Mouse (Mus musculus) gonadal fat pad, adult 2 months (tissue): ENCODE data around the gene Nt5e. TPM values are rescaled to one million over a fixed set of nuclear protein-coding genes. Genes with fewer than 3 reads are reported as not detected.

Experiments used
- DNase-seq: peaks from one replicate; pipeline ENCODE4 v3.0.0-alpha.2; 2012; ENCODE audit warnings: low read depth
- polyA plus RNA-seq: library from polyadenylated mRNA; depleted of rRNA; stranded (reverse); fragments of >200 nt; gene quantifications from 2 replicates; pipeline ENCODE4 v1.2.3, GENCODE M21; 2012; rRNA removed

Nt5e gene
- polyA plus RNA-seq, 1 experiment, result 20.5 TPM

GRCm38 (mm10) chr9:88380542-88380941 lies 53.5 kb downstream of the Nt5e start:
- DNase-seq, result no peak

- no peak for DNase-seq
Measured at GRCm38 (mm10) chr9:88388826-88389225, 61.8 kb downstream of the Nt5e start.

GRCm38 (mm10) chr9:88394852-88395251 lies 67.9 kb downstream of the Nt5e start:
- no peak for DNase-seq

- no peak for DNase-seq
Measured at GRCm38 (mm10) chr9:88398461-88398860, 71.5 kb downstream of the Nt5e start.

GRCm38 (mm10) chr9:88404088-88404487 lies 77.1 kb downstream of the Nt5e start:
- no peak for DNase-seq

GRCm38 (mm10) chr9:88404515-88404914 lies 77.5 kb downstream of the Nt5e start:
- no peak for DNase-seq

GRCm38 (mm10) chr9:88409978-88410377 lies 83.0 kb downstream of the Nt5e start:
- DNase-seq, result no peak

- DNase-seq, result no peak
Measured at GRCm38 (mm10) chr9:88416752-88417151, 89.8 kb downstream of the Nt5e start.

Other genes starting within 250 kb of the Nt5e start
- 16.7 and 19.5 TPM in 2 replicates for gene Snx14, start 111.8 kb downstream of the Nt5e start, polyA plus RNA-seq
- not detected in 2 replicates for gene Gm20537, start 129.4 kb downstream of the Nt5e start, polyA plus RNA-seq
- 4.0 and 9.3 TPM in 2 replicates for gene Syncrip, start 155.4 kb downstream of the Nt5e start, polyA plus RNA-seq
- gene Zfp949, start 220.8 kb downstream of the Nt5e start, polyA plus RNA-seq, result 4.6 and 7.0 TPM in 2 replicates